Mouse (Mus musculus) gastrocnemius, postnatal 10 days (tissue): ENCODE results near the gene Ltb4r1. TPM values are rescaled to one million over a fixed set of nuclear protein-coding genes. Genes with fewer than 3 reads are reported as not detected.

Source experiments
- DNase-seq: peaks from one replicate; pipeline ENCODE4 v3.0.0; 2021; ENCODE audit warnings: mixed read lengths
- total RNA-seq, 2 experiments: library from RNA; stranded (reverse); gene quantifications; 2 replicates each; pipeline ENCODE4 v1.2.3; 2021

The Ltb4r1 gene
- total RNA-seq, 2 experiments from 2014 or later: 0.16 to 0.61 TPM

DNA sequence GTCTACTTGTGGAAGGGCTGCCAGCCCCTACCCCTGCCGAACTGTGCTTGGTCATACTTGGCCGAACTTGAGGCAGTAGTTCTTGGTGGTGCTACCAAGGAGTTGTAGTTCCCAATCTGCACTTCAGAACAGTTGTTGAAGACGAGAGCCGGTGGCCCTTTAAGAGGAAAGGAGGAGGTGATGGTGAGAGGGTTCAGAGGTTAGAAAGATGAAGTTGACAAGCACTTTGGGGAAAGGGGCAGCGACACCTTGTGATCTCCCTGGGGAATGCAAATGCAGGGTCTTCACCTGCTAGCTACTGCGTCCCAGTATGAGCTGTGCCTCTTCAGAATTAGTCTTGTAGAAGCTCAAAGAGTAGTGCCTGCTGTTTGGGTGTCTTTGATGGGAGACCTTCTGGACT is 19.4 kb downstream of the Ltb4r1 start:
- DNase-seq: peak; percentile 3

DNA sequence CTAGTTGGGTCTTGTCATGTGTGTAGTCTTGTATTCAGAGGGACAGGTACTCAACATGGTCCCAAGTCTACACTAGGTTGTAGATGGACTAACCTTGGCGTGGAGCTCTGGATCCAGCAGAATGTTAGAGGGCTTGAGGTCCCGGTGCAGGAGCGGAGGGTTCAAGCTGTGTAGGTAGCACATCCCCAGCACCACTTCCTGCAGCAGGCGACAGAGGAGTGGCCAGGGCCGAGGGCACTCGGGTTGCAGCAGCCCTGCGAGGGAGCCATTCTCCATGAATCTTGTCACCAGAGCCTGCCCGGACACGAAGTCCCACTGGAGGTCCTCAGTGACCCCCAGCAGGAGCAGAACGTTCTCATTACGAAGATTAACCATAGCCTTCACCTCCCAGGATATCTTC is 22.0 kb downstream of the Ltb4r1 start:
- DNase-seq: peak; percentile 6

DNA sequence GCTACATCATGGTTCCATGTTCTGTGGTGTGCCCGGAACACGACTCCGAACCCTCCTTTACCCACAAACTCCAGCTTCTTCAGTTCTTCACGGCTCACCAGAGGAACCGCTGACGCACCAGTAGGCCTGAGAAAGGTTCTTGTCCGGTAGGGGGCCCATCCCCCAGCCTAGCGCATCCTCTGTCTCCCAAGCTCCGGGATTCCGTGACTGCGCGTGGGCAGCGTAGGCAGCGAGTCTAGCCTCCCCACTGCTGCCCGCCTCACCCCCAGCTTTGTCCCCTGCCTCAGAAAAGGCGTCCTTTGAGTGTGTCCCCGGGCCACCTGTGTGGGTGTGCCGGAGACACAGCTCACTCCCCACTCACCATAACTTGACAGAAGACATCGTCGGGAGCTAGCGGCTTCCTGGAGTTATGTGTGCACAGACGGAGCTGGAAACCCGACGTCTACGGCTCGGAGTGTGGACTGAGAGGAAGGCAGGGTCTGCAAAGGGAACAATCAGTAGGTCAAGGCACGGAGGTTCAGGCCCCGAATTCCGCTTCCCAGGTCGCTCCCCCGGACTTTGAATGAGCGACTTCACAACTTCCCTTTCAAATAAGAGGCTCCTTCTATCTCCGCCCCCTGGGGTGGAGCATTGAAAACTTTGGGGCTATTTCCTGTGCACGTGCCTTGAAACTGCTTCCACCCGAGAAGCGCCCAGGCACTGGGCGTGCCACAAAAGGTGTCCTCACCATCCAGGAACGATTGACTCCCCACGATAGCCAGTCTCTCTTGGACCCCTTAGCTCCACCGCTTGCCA is 22.7 kb downstream of the Ltb4r1 start, which contains the start of gene Ripk3:
TSS of gene Ripk3 (minus strand) at position 610 of the 795 bp plus-strand sequence.
- peak; percentile 22 for DNase-seq

DNA sequence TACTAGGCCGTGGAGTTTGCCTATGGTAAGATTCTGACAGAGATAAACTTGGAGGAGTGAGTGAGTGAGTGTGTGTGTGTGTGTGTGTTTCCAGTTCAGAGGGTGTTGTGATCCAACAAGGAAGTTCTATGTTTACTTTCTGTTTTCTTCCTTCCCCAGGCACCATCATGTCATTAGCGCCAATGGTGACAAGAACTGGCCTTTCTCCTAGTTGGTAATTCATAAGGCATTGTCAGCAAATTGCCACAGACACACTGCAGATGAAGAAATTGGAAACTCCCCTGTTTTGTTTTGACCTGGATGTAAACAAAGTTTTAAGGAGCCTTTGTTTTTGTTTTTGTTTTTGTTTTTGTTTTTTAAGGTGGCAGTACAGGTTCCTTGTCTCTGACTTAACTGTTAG is 27.7 kb downstream of the Ltb4r1 start:
- DNase-seq: peak; percentile 1

- DNase-seq: peak; percentile 4
Observed at GRCm38 (mm10) chr14:55793946-55794345, 28.2 kb downstream of the Ltb4r1 start.

GRCm38 (mm10) chr14:55795380-55796163 is 29.8 kb downstream of the Ltb4r1 start:
- peak; percentile 1 for DNase-seq

- peak; percentile 72 for DNase-seq
Observed at GRCm38 (mm10) chr14:55814885-55815284, 49.1 kb downstream of the Ltb4r1 start.

DNA sequence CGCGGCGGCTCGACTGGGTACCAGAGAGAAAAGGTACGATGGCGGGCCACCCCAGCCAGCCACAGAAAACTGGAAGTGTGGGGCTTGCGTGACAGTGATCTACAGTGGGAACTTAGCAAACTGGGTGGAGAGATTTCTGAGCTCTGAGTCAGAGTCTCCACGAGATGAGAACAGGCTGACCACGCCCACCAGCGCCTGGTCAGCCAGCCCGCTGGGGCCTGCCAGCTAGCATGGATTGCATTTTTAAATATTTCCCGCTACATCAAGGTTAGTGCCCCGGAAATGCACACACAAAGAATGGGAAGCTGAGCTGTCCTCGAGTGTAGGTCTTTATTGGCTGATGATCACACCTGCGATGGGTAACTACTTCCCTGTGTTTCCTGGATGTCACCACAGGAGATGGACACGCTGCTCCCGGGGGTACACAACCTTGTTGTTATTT is 49.6 kb downstream of the Ltb4r1 start:
- DNase-seq: peak; percentile 60

Other genes with a start within 250 kb of the Ltb4r1 start
- gene Nrl, start 241.0 kb upstream of the Ltb4r1 start, total RNA-seq: not detected
- 10 to 100 TPM; 15.0 to 21.4 TPM for gene Pck2, start 225.7 kb upstream of the Ltb4r1 start, total RNA-seq
- gene Dcaf11, start 206.0 kb upstream of the Ltb4r1 start, total RNA-seq: 10 to 100 TPM; 61.1 to 61.2 TPM
- not detected for gene A730061H03Rik, start 205.6 kb upstream of the Ltb4r1 start, total RNA-seq
- gene Fitm1, start 190.3 kb upstream of the Ltb4r1 start, total RNA-seq: 100 to 1,000 TPM; 403 to 446 TPM
- gene Psme1, start 187.8 kb upstream of the Ltb4r1 start, total RNA-seq: 10 to 100 TPM; 56.3 to 58.7 TPM
- gene Emc9, start 180.7 kb upstream of the Ltb4r1 start, total RNA-seq: 10 to 100 TPM; 45.2 to 49.9 TPM
- gene Psme2, start 174.8 kb upstream of the Ltb4r1 start, total RNA-seq: 10 to 100 TPM; 74.4 to 85.8 TPM
- 10 to 100 TPM; 15.9 to 16.4 TPM for gene Rnf31, start 174.3 kb upstream of the Ltb4r1 start, total RNA-seq
- 1 to 10 TPM; 5.0 to 5.7 TPM for gene Irf9, start 162.4 kb upstream of the Ltb4r1 start, total RNA-seq
- gene Rec8, start 147.9 kb upstream of the Ltb4r1 start, total RNA-seq: under 1 TPM; 0.56 to 0.70 TPM
- 10 to 100 TPM; 68.3 to 77.1 TPM for gene Ipo4, start 130.0 kb upstream of the Ltb4r1 start, total RNA-seq
- gene Gm49378, start 128.1 kb upstream of the Ltb4r1 start, total RNA-seq: 1 to 10 TPM; 1.1 to 2.7 TPM
- gene Tm9sf1, start 122.2 kb upstream of the Ltb4r1 start, total RNA-seq: 10 to 100 TPM; 29.2 to 33.2 TPM
- 1 to 10 TPM in 1 of 2 experiments, under 1 TPM in 1; 0.54 to 1.1 TPM for gene Tssk4, start 115.8 kb upstream of the Ltb4r1 start, total RNA-seq
- 10 to 100 TPM; 20.9 to 22.2 TPM for gene Mdp1, start 105.5 kb upstream of the Ltb4r1 start, total RNA-seq
- 1 to 10 TPM; 5.9 to 8.6 TPM for gene Gmpr2, start 94.0 kb upstream of the Ltb4r1 start, total RNA-seq
- gene Nedd8, start 93.8 kb upstream of the Ltb4r1 start, total RNA-seq: 100 to 1,000 TPM; 242 to 253 TPM
- 10 to 100 TPM; 11.7 to 14.9 TPM for gene Tinf2, start 84.1 kb upstream of the Ltb4r1 start, total RNA-seq
- gene Tgm1, start 52.0 kb upstream of the Ltb4r1 start, total RNA-seq: under 1 TPM; 0.19 to 0.50 TPM
- gene Rabggta, start 43.7 kb upstream of the Ltb4r1 start, total RNA-seq: 10 to 100 TPM in 1 of 2 experiments, 1 to 10 TPM in 1; 9.4 to 10.2 TPM
- gene Dhrs1, start 20.3 kb upstream of the Ltb4r1 start, total RNA-seq: 10 to 100 TPM; 33.2 to 33.3 TPM
- 10 to 100 TPM; 13.4 to 15.2 TPM for gene Nop9, start 20.3 kb upstream of the Ltb4r1 start, total RNA-seq
- not detected for gene Cideb, start 7.5 kb upstream of the Ltb4r1 start, total RNA-seq
- under 1 TPM; 0.07 to 0.14 TPM for gene Ltb4r2, start 4.5 kb upstream of the Ltb4r1 start, total RNA-seq
- 1 to 10 TPM; 5.9 to 9.4 TPM for gene Adcy4, start 18.1 kb downstream of the Ltb4r1 start, total RNA-seq
- 1 to 10 TPM; 3.9 to 4.2 TPM for gene Ripk3, start 22.9 kb downstream of the Ltb4r1 start, total RNA-seq
- 10 to 100 TPM in 1 of 2 experiments, 1 to 10 TPM in 1; 9.3 to 14.8 TPM for gene Nfatc4, start 57.2 kb downstream of the Ltb4r1 start, total RNA-seq
- 10 to 100 TPM in 1 of 2 experiments, 1 to 10 TPM in 1; 9.3 to 15.3 TPM for gene Nynrin, start 88.0 kb downstream of the Ltb4r1 start, total RNA-seq
- gene Cbln3, start 118.4 kb downstream of the Ltb4r1 start, total RNA-seq: under 1 TPM; 0.16 to 0.29 TPM
- gene Khnyn, start 119.0 kb downstream of the Ltb4r1 start, total RNA-seq: 10 to 100 TPM in 1 of 2 experiments, 1 to 10 TPM in 1; 8.0 to 11.6 TPM
- gene Sdr39u1, start 134.3 kb downstream of the Ltb4r1 start, total RNA-seq: 10 to 100 TPM; 73.3 to 82.4 TPM
- 10 to 100 TPM; 18.2 to 18.8 TPM for gene Cma1, start 178.7 kb downstream of the Ltb4r1 start, total RNA-seq
- gene Cma2, start 185.0 kb downstream of the Ltb4r1 start, total RNA-seq: 1 to 10 TPM in 1 of 2 experiments, under 1 TPM in 1; 0.65 to 1.5 TPM